In the genomic region with DNA sequence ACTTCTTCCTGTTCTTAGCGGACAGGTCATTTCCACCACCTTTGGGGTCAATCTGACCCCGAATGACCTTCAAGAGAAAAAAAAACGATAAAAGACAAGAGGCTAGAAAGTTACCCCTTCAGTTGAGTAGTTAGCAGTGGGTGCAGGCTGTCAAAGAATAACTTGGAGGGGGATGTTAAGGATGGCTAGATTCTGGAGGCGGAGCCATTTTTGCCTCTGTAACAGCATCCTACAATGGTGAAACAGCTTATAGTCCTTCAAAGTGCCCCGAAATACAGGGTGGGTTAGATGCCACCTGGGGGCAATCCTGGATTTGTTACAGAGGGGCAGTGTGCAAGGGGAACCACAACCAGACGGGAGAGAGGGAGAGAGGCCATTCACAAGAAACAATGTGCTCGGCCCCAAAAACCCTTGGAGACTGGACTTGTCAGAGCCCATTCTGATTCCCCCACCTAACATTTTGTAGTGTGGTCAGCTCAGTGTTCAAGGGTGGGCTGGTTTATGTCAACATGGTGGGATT, we compare ENCODE assay signal across 10 mouse cellular contexts.
DNase-seq lines count a peak whose midpoint lies in the region; ATAC-seq and TF ChIP-seq lines count a peak whose summit lies in the region.
"Had no signal": no experiment of that assay in that cellular context is flagged by ENCODE, and none has a peak within 500 bp of the region (broad histone marks: within the 10 kb centered on the region; RNA-seq: fewer than 3 reads in every experiment).

No protein-coding gene starts in this region.

- TF ChIP-seq POLR2A in CH12.LX (IDR thresholded peaks at IDR 0.05; ENCODE audit: low read depth, low read length) (no peak), MEL (IDR thresholded peaks at IDR 0.05; ENCODE audit: control insufficient read depth in 1 of 2, insufficient read depth in 1 of 2, low read depth in 1 of 2, low read length in 2 of 2, poor library complexity in 1 of 2) (no peak)

- H3K36me3 ChIP-seq in heart, embryonic 14.5 days (ENCODE audit: control insufficient read depth, insufficient read depth, low read length), result no peaks in the 10 kb centered on the region
- H3K36me3 ChIP-seq in CH12.LX (replicated peaks in 1 of 2; ENCODE audit: control insufficient read depth in 1 of 2, insufficient read depth in 1 of 2, low read length in 1 of 2) (no peaks in the 10 kb centered on the region), MEL (ENCODE audit: control insufficient read depth in 1 of 2, insufficient read depth in 2 of 2, low read length in 2 of 2) (no peaks in the 10 kb centered on the region)
- H3K36me3 ChIP-seq: lung, embryonic 15.5 days had no signal

- peaks cover 12 to 15% of the 10 kb centered on the region in 2 experiments for H3K4me1 ChIP-seq in heart, embryonic 14.5 days (ENCODE audit: control insufficient read depth in 2 of 2, insufficient read depth in 2 of 2, low read length in 2 of 2)
- peaks cover 0 to 12% of the 10 kb centered on the region in 2 experiments; a peak in 2 of 4 replicates for H3K4me1 ChIP-seq in CH12.LX (ENCODE audit: control insufficient read depth in 1 of 2, insufficient read depth in 2 of 2)
- H3K4me1 ChIP-seq in MEL (ENCODE audit: control insufficient read depth in 1 of 2, insufficient read depth in 2 of 2, low read length in 2 of 2), result peaks cover 0 to 2% of the 10 kb centered on the region in 2 experiments; a peak in 1 of 4 replicates

- no peaks in the 10 kb centered on the region for H3K9me3 ChIP-seq in heart, embryonic 14.5 days (ENCODE audit: control insufficient read depth, low read length)
- H3K9me3 ChIP-seq in CH12.LX (replicated peaks; ENCODE audit: low read length) (peaks cover 4% of the 10 kb centered on the region), MEL (replicated peaks; ENCODE audit: insufficient read depth, low read length) (no peaks in the 10 kb centered on the region)
- H3K9me3 ChIP-seq: lung, embryonic 15.5 days had no signal

- peak overlapping the region in 1 of 2 experiments; percentile 76; a peak in 1 of 4 replicates for H3K27ac ChIP-seq in heart, embryonic 14.5 days (replicated peaks in 1 of 2; ENCODE audit: control insufficient read depth in 1 of 2, insufficient read depth in 1 of 2, low read depth in 2 of 2, low read length in 2 of 2)
- H3K27ac ChIP-seq in CH12.LX (ENCODE audit: insufficient read depth, low read depth) (no peak overlapping the region), MEL (ENCODE audit: control insufficient read depth, low read depth, low read length) (no peak overlapping the region)

- TF ChIP-seq RAD21 in CH12.LX (IDR thresholded peaks at IDR 0.05; ENCODE audit: low read depth, low read length), result no peak
- TF ChIP-seq RAD21 in MEL (IDR thresholded peaks at IDR 0.05; ENCODE audit: low read depth, low read length), result no peak

- peak overlapping the region; percentile 70; the same call in 1 of the 2 replicates for H3K9ac ChIP-seq in heart, embryonic 14.5 days (ENCODE audit: low read length)
- no peak overlapping the region; the same call in 1 of the 2 replicates for H3K9ac ChIP-seq in CH12.LX (ENCODE audit: insufficient read depth, low read depth)
- H3K9ac ChIP-seq in MEL (ENCODE audit: control insufficient read depth, low read depth, low read length, poor library complexity, severe bottlenecking), result no peak overlapping the region
- H3K9ac ChIP-seq: lung, embryonic 15.5 days had no signal

- H3K79me2 ChIP-seq in CH12.LX (replicated peaks; ENCODE audit: control insufficient read depth, extremely low read depth, insufficient read depth, poor library complexity, severe bottlenecking) (no peaks in the 10 kb centered on the region), MEL (ENCODE audit: control insufficient read depth, insufficient read depth, low read length, poor library complexity) (no peaks in the 10 kb centered on the region)

- 86% methylated on average over 7 of the region's 7 CpGs for WGBS in heart, embryonic 14.5 days

- dilution Hi-C loops in CH12.LX (cut with MboI; ENCODE audit: extremely low pct_ligation_motif_present, extremely low pct_unique_long_range_greater_than_20kb, low sequenced_read_pairs), result no loop called here

- H3K4me2 ChIP-seq in heart, embryonic 14.5 days (ENCODE audit: low read length), result peak overlapping the region; percentile 73
- H3K4me2 ChIP-seq in CH12.LX (ENCODE audit: insufficient read depth, low read depth, poor library complexity, severe bottlenecking), result peak overlapping the region; percentile 42; the same call in 1 of the 2 replicates

- in situ Hi-C loops in CH12.LX (cut with MboI; ENCODE audit: low pct_ligation_motif_present, low pct_unique_long_range_greater_than_20kb, low sequenced_read_pairs), result loop anchor here (25.0 kb wide), 2 partner anchors 674 to 874 kb away; a partner anchor contains a TSS

- no peak for TF ChIP-seq CTCF in CH12.LX (conservative IDR thresholded peaks at IDR 0.05 in 1 of 2, IDR thresholded peaks at IDR 0.05 in 1 of 2; ENCODE audit: low read depth in 2 of 2, low read length in 2 of 2)
- TF ChIP-seq CTCF in MEL (IDR thresholded peaks at IDR 0.05 in 2 of 3, conservative IDR thresholded peaks at IDR 0.05 in 1 of 3; ENCODE audit: control insufficient read depth in 1 of 3, insufficient read depth in 1 of 3, low read depth in 2 of 3, low read length in 3 of 3, poor library complexity in 1 of 3, severe bottlenecking in 1 of 3), result no peak

- DNase-seq in heart, postnatal 4 days, result no peak
- DNase-seq in CH12.LX (ENCODE audit: extremely low read depth) (no peak), MEL (ENCODE audit: low read depth, low spot score) (peak; percentile 2)
- peak; percentile 30 to 53 for DNase-seq in kidney, postnatal 4 days
- DNase-seq in adrenal gland, adult 2 months, result no peak
- DNase-seq in frontal cortex, postnatal 25 days (ENCODE audit: low spot score in 2 of 2), result no peak
- DNase-seq: right cerebral cortex, postnatal 4 days; thymus, postnatal 4 days had no signal

- no peaks in the 10 kb centered on the region for H3K27me3 ChIP-seq in heart, embryonic 14.5 days (ENCODE audit: control insufficient read depth, insufficient read depth, low read length)
- H3K27me3 ChIP-seq in CH12.LX (replicated peaks) (no peaks in the 10 kb centered on the region), MEL (ENCODE audit: control insufficient read depth in 1 of 2, insufficient read depth in 2 of 2, low read length in 2 of 2) (no peaks in the 10 kb centered on the region)
- H3K27me3 ChIP-seq: lung, embryonic 15.5 days had no signal

- no peak for TF ChIP-seq EP300 in CH12.LX (IDR thresholded peaks at IDR 0.05; ENCODE audit: low read length)
- no peak for TF ChIP-seq EP300 in MEL (IDR thresholded peaks at IDR 0.05; ENCODE audit: low read depth in 1 of 2, low read length in 2 of 2)

- H3K4me3 ChIP-seq in heart, embryonic 14.5 days (ENCODE audit: control insufficient read depth in 1 of 2, insufficient read depth in 1 of 2, low read depth in 1 of 2, low read length in 2 of 2), result no peak overlapping the region
- no peak overlapping the region for H3K4me3 ChIP-seq in CH12.LX (replicated peaks in 1 of 3; ENCODE audit: low read depth in 2 of 3, low read length in 2 of 3, poor library complexity in 1 of 3)
- H3K4me3 ChIP-seq in MEL (ENCODE audit: control insufficient read depth in 1 of 2, insufficient read depth in 1 of 2, low read depth in 2 of 2, low read length in 2 of 2), result no peak overlapping the region

- ATAC-seq in heart, embryonic 14.5 days (ENCODE audit: insufficient number of reproducible peaks, insufficient read depth, low FRiP score, low read depth), result no peak

TF ChIP-seq in CH12.LX, 34 proteins besides CTCF, POLR2A, EP300 and RAD21 (continues in another document):
- TF ChIP-seq UBTF (IDR thresholded peaks at IDR 0.05; ENCODE audit: low read depth, low read length) (no peak), TBP (conservative IDR thresholded peaks at IDR 0.05; ENCODE audit: low read depth, low read length) (no peak), RCOR1 (conservative IDR thresholded peaks at IDR 0.05; ENCODE audit: low read depth, low read length) (no peak), NELFE (IDR thresholded peaks at IDR 0.05; ENCODE audit: low read depth, low read length) (no peak), MXI1 (IDR thresholded peaks at IDR 0.05; ENCODE audit: low read depth, low read length) (no peak), HCFC1 (IDR thresholded peaks at IDR 0.05; ENCODE audit: low read depth, low read length) (no peak), CHD2 (IDR thresholded peaks at IDR 0.05; ENCODE audit: low read length) (no peak), USF1 (IDR thresholded peaks at IDR 0.05; ENCODE audit: low read depth, low read length) (no peak), MAZ (IDR thresholded peaks at IDR 0.05; ENCODE audit: low read depth, low read length) (no peak), ZKSCAN1 (IDR thresholded peaks at IDR 0.05; ENCODE audit: borderline replicate concordance, low read depth, low read length) (no peak), JUN (IDR thresholded peaks at IDR 0.05; ENCODE audit: insufficient read depth, low read depth, low read length) (no peak), JUND (conservative IDR thresholded peaks at IDR 0.05; ENCODE audit: low read depth, low read length) (no peak), POLR2AphosphoS2 (IDR thresholded peaks at IDR 0.05; ENCODE audit: low read depth, low read length) (no peak), ZMIZ1 (IDR thresholded peaks at IDR 0.05; ENCODE audit: low read depth, low read length) (no peak)

TF ChIP-seq in MEL, 35 proteins besides CTCF, POLR2A, EP300 and RAD21:
- no peak for TF ChIP-seq NELFE (IDR thresholded peaks at IDR 0.05; ENCODE audit: low read depth, low read length)

Comparison
In these comparisons a context has a peak if more than half of its experiments do, and no peak if none do; other contexts are left out.
1. DNase-seq: peak in MEL (single experiment) and kidney, postnatal 4 days (2 of 2); none in heart, postnatal 4 days (single experiment), CH12.LX (single experiment), adrenal gland, adult 2 months (single experiment) and frontal cortex, postnatal 25 days (0 of 2).